Mouse (Mus musculus) MEL (cell line): ENCODE data around the gene Rabgap1l.
A peak's percentile ranks its signal among the peaks of the same experiment; 100 is the strongest.

Experiments
- CTCF ChIP-seq, 3 experiments: IDR thresholded peaks in 2 of 3; conservative IDR thresholded peaks in 1 of 3; 2 replicates each; pipeline ENCODE4 v1.5.1; 2011 to 2012; ENCODE audit warnings: low read length in 3 of 3, low read depth in 2 of 3, mild to moderate bottlenecking in 2 of 3, improper control_type of control experiment in 1 of 3, inconsistent platforms in 1 of 3, mixed read lengths in 1 of 3, moderate library complexity in 1 of 3; ENCODE audit not compliant: control insufficient read depth in 1 of 3, insufficient read depth in 1 of 3, poor library complexity in 1 of 3, severe bottlenecking in 1 of 3
- USF1 ChIP-seq: IDR thresholded peaks from 2 replicates; pipeline ENCODE4 v1.6.1; 2014; ENCODE audit warnings: low read depth, mild to moderate bottlenecking, inconsistent platforms, low read length, improper control_type of control experiment, moderate library complexity

DNA sequence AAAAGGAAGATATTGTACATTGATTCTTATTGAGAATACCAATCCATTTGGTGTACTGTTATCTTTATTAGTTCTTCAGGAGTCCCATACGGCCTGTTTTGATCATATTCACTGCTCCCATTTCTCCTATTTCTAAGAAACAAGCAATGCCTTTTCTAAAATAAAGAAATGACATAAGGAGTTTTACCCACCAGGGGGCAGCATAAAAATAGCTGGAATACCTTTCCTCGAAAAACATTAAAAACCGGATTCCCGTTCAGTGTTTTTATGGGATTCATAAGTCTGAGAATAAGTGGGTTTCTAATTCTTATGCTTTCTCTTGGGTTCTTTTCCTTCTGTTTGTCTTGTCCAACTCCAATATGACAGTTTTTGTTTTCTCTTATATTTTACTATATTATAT lies 562.0 kb downstream of the Rabgap1l start:
- TF ChIP-seq USF1 (no peak), CTCF (IDR thresholded peaks at IDR 0.05 in 2 of 3, conservative IDR thresholded peaks at IDR 0.05 in 1 of 3; ENCODE audit: control insufficient read depth in 1 of 3, insufficient read depth in 1 of 3, low read depth in 2 of 3, low read length in 3 of 3, poor library complexity in 1 of 3, severe bottlenecking in 1 of 3) (peak in 1 of 3 experiments; percentile 55; a peak in 3 of 6 replicates)
